Mouse (Mus musculus) 3T3-L1 (cell line): Measurements from ENCODE around the gene Adam1a.

ENCODE experiments used
- DNase-seq: peaks from one replicate; pipeline ENCODE4 v3.0.0-alpha.2; 2015; ENCODE audit warnings: low read depth, low spot score

Gene Adam1a

DNA sequence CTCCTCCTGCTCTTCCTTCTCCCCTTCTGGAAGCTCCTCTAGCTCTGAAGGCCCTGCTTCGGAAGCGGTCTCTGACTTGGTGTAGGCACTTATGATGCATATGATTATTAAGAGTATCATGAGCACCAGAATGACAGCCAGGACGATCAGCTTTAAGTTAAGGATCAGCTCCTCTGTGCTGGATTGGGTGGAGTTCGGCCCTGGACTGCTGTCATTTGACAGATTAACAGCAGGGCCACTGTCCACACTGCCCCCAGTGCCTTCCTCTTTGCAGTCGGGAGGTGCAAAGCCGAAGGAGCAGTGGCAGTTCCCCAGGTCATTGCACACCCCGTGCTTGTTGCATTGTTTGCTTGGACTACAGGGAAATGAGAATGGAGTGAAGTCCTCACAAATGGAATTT lies 44.6 kb downstream of the Adam1a start:
- no peak for DNase-seq

DNA sequence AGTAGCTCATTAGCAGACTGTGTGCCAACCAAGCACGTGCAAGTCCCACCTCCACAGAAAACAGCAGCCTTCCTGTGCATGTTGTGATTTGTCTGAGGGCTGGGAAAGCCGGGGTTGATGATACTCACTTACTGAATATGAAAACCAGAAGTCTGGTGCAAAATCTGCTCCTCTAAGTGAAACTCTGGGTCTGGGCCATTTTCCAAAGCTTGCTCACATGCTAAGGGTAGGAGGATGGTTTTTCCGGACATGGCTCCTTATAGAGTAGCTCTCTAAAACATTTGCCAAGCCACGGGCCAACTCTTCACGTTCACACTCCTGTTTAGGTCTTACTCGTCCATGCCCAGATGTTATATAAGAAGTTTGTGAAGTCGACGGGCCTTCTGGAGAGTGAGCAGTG lies 52.0 kb downstream of the Adam1a start:
- DNase-seq = no peak

DNA sequence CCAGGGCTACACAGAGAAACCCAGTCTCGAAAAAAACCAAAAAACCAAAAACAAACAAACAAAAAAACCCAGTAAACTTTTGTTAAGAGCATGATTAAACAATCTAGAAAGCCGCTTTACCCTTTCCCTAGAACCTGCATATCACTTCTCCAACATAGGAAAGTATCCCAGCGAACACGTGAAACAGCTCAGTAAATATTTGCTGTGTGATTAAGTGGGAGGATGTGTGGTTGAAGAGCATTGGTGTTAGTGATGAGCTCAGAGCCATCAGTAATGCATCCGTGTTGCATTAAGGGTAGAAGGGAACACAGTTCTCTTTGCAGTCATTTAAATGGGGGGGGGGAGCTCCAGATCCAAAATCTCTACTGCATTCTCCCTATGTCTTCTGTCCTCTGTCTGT lies 60.5 kb downstream of the Adam1a start:
- DNase-seq = no peak

DNA sequence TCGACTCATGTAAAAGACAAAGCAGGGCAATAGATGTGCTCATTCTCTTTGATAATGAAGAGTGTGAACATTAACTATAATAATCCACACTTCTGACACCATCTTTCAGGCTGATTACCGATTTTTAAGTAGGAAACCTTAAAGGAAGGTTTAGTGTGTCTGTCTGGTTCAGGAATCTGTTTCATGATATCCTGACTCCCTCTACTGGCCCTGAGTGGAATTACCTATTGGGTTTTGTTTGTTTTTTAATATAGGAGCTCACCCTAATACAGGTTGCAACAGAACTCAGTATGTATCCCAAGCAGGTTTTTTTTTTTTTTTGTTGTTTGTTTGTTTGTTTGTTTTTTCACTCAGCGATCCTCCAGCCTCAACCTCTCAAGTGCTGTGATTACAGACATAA lies 67.6 kb downstream of the Adam1a start:
- DNase-seq = peak; percentile 91

DNA sequence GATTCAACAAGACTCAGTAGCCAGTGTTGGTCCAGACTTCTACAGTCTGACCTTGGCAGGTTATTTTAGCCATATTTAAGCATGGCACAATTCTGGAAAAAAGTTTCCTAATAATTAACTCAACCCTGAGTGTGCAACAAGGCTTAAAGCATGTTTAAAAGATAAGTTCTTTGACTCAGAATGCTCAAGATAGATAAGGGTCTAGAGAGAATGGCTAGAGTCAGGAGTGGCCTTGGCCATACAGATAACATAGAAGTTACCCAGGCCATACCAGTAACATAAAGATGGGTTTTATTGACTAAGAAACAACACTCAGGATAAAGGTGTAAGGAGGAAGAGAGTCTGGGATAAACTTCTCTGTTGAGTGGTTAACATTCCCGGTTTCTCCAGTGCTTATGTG lies 69.2 kb downstream of the Adam1a start:
- no peak for DNase-seq

DNA sequence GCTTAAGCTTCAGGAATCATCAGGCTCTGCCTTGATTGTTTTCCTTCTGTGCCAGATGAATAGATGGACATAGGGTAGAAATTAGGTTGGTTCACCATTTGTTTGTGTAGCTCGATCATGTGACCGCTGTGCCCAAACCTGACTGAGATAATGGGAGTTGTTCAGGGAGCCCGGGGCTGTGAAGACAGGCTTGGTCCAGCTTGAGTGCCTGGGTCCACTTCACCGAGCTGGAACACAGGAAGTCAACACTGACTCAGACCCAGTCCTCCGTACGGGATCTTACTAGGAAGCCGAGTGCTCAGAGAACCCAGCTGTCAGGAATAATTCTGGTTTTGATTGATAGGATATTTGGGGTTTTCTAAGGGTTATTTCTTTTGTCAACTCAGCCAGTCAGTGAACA lies 70.7 kb downstream of the Adam1a start:
- DNase-seq = no peak

DNA sequence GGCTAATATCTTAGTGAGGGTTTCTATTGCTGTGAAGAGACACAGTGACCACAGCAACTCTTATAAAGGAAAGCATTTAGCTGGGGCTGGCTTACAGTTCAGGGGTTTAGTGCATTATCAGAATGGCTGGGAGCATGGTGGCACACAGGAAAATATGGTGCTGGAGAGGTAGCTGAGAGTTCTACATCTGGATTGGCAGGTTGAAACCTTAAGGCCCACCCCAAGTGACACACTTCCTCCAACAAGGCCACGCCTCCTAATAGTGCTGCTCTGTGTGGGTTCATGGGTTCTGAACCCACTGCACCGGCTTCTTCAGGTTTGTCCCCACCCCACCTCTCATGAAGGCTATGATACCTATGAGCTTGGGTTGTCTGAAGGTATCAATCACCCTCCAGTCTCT lies 72.9 kb downstream of the Adam1a start:
- no peak for DNase-seq

DNA sequence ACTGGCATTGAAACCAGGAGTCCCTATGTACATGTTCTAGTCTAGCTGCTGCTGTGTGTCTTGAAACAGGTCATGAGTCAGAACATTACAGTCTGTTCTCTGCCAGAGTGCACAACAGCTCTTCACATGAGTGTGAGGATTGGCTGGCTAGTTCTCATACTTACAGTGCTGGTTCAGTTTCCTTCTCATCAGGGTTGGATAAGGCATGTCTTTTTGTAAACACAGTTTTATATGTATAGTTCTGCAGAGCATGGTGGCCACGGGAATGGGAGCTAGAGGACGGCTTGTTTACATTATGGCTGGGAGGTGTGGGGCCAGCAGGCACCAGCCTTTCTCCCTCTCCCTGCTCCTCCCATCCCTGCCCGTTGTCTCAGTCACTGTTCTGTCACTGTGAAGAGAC lies 75.7 kb downstream of the Adam1a start:
- DNase-seq = no peak
